Mouse (Mus musculus) monocyte, adult 2 months (primary cell): ENCODE results near the gene Mrgprf.

Experiments used
- DNase-seq, 2 experiments: peaks; one replicate each; pipeline ENCODE4 v3.0.0; 2022; ENCODE audit warnings: low spot score in 2 of 2, low read depth in 1 of 2

The Mrgprf gene

DNA sequence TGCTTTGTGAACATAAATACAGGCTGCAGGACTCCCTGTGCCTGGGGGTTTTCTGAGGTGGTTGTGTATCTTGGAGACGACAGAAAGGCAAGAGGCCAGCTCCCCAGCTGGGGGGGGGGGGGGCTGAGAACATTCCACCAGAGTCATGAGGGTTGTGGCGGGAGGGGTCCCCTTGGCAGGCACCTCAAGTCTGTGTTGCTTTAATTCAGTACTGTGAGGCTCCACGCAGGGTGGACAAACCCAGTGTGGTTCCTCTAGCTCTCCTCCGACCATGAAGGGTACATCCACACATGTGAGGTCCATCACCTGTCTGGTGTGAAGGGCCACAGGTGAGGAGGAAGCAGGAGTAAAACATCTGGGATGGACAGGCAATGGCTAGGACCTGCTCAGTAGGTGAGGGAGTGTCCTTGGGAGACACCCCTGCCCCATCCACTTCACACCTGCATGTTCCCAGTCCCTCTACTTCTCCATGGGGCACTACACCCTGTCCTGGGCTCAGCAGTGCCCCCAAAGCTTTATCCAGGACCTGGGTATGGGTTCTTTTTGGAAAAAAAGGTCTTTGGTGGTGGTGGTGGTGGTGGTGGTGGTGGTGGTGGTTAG is 33.9 kb downstream of the Mrgprf start:
- DNase-seq, result no peak

- DNase-seq, result no peak
Measured at GRCm38 (mm10) chr7:145335199-145335598, 34.6 kb downstream of the Mrgprf start.

DNA sequence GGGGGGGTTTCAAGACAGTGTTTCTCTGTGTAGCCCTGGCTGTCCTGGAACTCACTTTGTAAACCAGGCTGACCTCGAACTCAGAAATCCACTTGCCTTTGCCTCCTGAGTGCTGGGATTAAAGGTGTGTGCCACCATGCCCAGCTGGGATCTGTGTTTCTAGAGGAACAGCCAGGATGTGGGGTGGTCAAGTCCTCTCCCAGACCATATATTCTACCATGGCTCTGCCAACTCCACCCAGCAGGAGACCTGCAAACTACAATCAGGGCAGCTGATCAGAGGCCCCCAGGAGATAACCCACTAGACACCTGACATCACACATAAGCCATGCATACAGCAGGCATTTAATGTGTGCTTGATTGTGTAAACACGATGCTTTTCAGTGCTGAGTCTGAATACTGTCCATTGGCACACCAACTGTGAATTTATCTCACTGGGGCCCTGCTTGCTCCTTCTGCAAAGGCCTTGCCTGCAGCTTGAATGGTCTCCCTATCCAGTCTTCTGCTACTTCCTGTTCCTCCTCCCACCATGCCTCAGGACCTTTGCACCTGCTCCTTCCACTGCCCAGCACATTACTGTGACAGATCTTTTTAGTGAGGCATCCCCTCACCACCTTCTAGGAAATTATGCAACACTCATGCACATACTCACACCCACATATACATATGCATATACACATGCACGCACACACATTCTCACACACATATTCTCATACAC is 35.1 kb downstream of the Mrgprf start:
- no peak for DNase-seq

GRCm38 (mm10) chr7:145337889-145338288 is 37.3 kb downstream of the Mrgprf start:
- DNase-seq, result no peak

DNA sequence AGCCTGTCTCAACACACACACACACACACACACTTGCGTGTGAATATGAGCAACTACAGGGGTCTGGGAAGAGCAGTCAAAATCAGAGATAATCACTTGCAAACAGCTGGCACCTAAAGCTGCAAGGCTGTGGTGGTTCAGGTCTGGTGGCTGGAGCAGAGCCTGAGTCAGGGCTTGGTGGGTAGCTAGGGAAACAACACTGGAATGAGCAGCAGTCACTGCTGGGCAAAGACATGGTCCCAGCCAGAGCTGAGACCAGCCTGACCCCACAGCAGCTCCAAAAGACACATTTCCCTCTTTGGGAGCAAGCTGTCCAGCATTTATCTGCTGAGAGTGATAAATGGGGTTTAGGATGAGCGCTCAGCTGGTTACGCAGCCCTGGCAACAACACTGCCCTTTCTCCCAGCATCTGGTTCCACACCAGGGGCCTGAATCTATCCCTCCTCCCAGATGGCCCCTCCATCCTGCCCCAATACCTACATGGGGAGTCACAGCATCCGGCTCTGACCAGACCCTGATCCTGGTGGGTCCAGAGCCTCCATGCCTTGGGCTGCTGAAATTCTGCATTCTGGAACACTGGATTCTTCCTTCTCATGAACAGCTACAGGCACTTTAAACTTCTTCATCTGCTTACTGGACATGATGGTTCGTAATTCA is 39.7 kb downstream of the Mrgprf start:
- DNase-seq, result no peak
